Mouse (Mus musculus) liver, embryonic 13.5 days (tissue): ENCODE measurements around the gene Nodal. TPM values are rescaled to one million over a fixed set of nuclear protein-coding genes. Genes with fewer than 3 reads are reported as not detected.
A peak's percentile ranks its signal among the peaks of the same experiment; 100 is the strongest.

ENCODE experiments used
- ATAC-seq: fragments of 200-750 bp; cut with Nextera tagmentation; 2 replicates; pipeline ENCODE4 v1.8.0; 2017; ENCODE audit warnings: low read depth, mild to moderate bottlenecking, moderate number of reproducible peaks, moderate library complexity
- DNase-seq: peaks from one replicate; pipeline ENCODE4 v3.0.0; 2022
- H3K27ac ChIP-seq: fragments of 300-500 bp; sonication (generic); 2 replicates; pipeline ENCODE4 v1.5.1; 2015; ENCODE audit warnings: moderate library complexity, mild to moderate bottlenecking, inconsistent platforms
- H3K27me3 ChIP-seq: fragments of 300-500 bp; sonication (generic); 2 replicates; pipeline ENCODE4 v1.6.1; 2015; ENCODE audit warnings: mild to moderate bottlenecking, inconsistent platforms
- H3K36me3 ChIP-seq: fragments of 300-500 bp; sonication (generic); 2 replicates; pipeline ENCODE4 v1.6.1; 2015; ENCODE audit warnings: mild to moderate bottlenecking, inconsistent platforms
- H3K4me1 ChIP-seq: fragments of 300-500 bp; sonication (generic); replicated peaks from 2 replicates; pipeline ENCODE4 v1.6.1; 2015; ENCODE audit warnings: inconsistent platforms
- H3K4me2 ChIP-seq: fragments of 300-500 bp; sonication (generic); 2 replicates; pipeline ENCODE4 v1.6.1; 2015; ENCODE audit warnings: inconsistent platforms, mild to moderate bottlenecking, moderate library complexity
- H3K4me3 ChIP-seq: fragments of 300-500 bp; sonication (generic); replicated peaks from 2 replicates; pipeline ENCODE4 v1.5.1; 2015; ENCODE audit warnings: mild to moderate bottlenecking, inconsistent platforms
- H3K9ac ChIP-seq: fragments of 300-500 bp; sonication (generic); 2 replicates; pipeline ENCODE4 v1.6.1; 2015; ENCODE audit warnings: mild to moderate bottlenecking, inconsistent platforms
- H3K9me3 ChIP-seq: fragments of 300-500 bp; sonication (generic); replicated peaks from 2 replicates; pipeline ENCODE4 v1.6.1; 2016; ENCODE audit warnings: inconsistent platforms
- WGBS: fragments of 180-500 bp; shearing (Covaris S2); methylation state at CpG from one replicate; pipeline ENCODE4 v1.1.7; 2015; ENCODE audit not compliant: insufficient replicate concordance; 5-methylcytosine and 5-hydroxymethylcytosine counted together
- polyA plus RNA-seq: library from polyadenylated mRNA; unstranded; fragments of >200 nt; fragmentation: Nextera tagmentation; extraction: Ambion mirVana; gene quantifications from 2 replicates; pipeline ENCODE4 v1.2.1, GENCODE M21; 2015

Nodal gene
- polyA plus RNA-seq, 1 experiment from 2014 or later = 0.46 TPM

DNA sequence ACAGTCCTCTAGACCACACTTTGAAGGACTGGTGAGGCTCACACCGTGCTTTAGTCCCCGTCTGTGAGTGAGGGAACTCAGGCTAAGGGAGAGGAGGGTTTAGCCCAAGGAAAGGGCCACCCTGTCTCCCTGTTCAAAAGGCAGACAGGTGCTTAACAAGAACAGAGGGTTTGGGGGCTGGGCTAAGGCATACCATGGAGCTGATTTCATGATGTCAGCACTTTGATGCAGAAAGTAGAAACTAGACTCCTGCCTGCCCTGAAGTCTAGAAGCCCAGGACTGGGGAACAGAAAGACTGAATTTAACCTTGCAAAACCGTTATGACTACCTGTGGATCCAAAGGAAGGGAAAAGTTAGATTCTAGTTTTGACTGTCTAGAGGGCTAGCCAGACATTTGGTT lies 39.4 kb downstream of the Nodal start:
- no peak overlapping the region for H3K9ac ChIP-seq
- H3K4me1 ChIP-seq = no peaks in the 10 kb centered on the region
- ATAC-seq (no peak), DNase-seq (no peak)
- H3K9me3 ChIP-seq = no peaks in the 10 kb centered on the region
- H3K4me2 ChIP-seq = no peak overlapping the region
- no peak overlapping the region for H3K4me3 ChIP-seq
- no peak overlapping the region for H3K27ac ChIP-seq
- no peaks in the 10 kb centered on the region for H3K36me3 ChIP-seq
- WGBS = 68% methylated on average over 3 of the region's 3 CpGs
- H3K27me3 ChIP-seq = no peaks in the 10 kb centered on the region

DNA sequence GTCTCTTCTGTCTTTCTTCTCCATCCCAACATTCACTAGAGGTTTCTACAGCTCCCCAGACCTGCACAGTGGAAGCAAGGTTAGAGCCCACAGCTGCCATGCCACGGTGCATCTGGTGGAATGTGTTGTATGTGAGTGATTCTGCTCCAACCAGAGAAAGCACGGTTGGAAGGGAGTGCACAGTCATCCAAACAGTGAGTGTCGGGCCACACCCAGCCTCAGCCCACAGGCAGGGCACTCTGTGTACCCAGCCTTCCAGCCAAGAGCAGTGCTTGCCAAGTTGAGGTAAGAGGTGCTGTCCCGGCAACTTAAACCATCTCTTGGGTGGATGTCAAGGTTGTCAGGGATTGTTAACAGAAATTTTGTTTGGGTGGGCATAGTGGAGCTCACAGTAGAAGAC lies 47.2 kb downstream of the Nodal start:
- H3K9me3 ChIP-seq = no peaks in the 10 kb centered on the region
- peak; percentile 49 for DNase-seq
- 0 out of 2 replicates have a peak overlapping the region, but pooled peaks have one; percentile 6 for H3K4me2 ChIP-seq
- peaks cover 31% of the 10 kb centered on the region for H3K4me1 ChIP-seq
- H3K4me3 ChIP-seq = no peak overlapping the region
- H3K9ac ChIP-seq = peak overlapping the region; percentile 26; the same call in 1 of the 2 replicates
- H3K27ac ChIP-seq = peak overlapping the region; percentile 59
- ATAC-seq = peak; percentile 87
- 35% methylated on average over 4 of the region's 4 CpGs for WGBS
- H3K36me3 ChIP-seq = no peaks in the 10 kb centered on the region
- no peaks in the 10 kb centered on the region for H3K27me3 ChIP-seq

DNA sequence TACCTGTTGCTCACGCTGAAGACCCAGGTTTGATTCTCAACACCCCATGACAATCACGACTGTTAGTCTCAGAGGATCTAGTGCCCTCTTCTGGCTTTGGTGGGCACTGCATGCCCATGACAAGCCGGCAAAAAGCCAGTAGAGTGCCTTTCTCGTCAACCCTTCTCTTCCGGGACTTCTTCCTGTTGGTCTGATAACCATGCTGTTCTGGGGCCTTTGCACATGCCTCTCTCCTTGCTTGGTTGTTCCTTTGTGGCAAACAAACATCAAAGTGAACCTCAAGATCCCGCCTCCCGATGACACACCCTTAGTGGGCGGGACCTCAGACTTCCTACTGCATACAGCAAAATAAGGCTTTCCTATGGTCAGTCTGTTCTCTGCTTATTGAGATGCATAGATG lies 48.5 kb downstream of the Nodal start:
- peak; percentile 25; the same call in 1 of the 2 replicates for ATAC-seq
- H3K36me3 ChIP-seq = no peaks in the 10 kb centered on the region
- 0 out of 2 replicates have a peak overlapping the region, but pooled peaks have one; percentile 14 for H3K27ac ChIP-seq
- peaks cover 31% of the 10 kb centered on the region for H3K4me1 ChIP-seq
- no peaks in the 10 kb centered on the region for H3K9me3 ChIP-seq
- no peak overlapping the region for H3K4me3 ChIP-seq
- H3K9ac ChIP-seq = no peak overlapping the region
- WGBS = 39% methylated on average over 8 of the region's 8 CpGs
- no peaks in the 10 kb centered on the region for H3K27me3 ChIP-seq
- 0 out of 2 replicates have a peak overlapping the region, but pooled peaks have one; percentile 22 for H3K4me2 ChIP-seq
- DNase-seq = peak; percentile 38

DNA sequence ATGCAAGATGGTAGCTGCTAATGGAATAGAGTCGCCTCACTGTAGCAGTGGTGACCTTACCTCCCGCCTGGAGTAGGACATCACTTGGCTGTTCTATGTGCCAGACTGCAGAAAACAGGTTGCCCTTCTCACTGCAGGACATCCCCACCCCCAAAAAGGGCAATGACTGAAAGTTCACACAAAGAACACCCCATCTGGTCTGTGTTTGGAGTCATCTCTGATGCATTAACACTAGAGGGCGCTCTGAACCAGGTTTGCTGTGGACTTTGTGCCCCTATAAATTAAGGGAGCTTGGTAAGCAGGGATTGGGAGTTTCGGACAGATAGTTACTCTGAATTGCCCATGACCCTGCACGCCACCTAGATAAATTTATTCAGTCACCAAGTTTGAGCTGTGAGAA lies 49.1 kb downstream of the Nodal start:
- no peak; the same call in 1 of the 2 replicates for ATAC-seq
- H3K36me3 ChIP-seq = no peaks in the 10 kb centered on the region
- no peak overlapping the region for H3K4me3 ChIP-seq
- H3K27me3 ChIP-seq = no peaks in the 10 kb centered on the region
- peak; percentile 44 for DNase-seq
- no peak overlapping the region for H3K4me2 ChIP-seq
- WGBS = 23% methylated on average over 5 of the region's 5 CpGs
- H3K9me3 ChIP-seq = no peaks in the 10 kb centered on the region
- H3K4me1 ChIP-seq = peaks cover 31% of the 10 kb centered on the region
- H3K27ac ChIP-seq = no peak overlapping the region
- H3K9ac ChIP-seq = no peak overlapping the region

GRCm38 (mm10) chr10:61468900-61469299 lies 51.1 kb downstream of the Nodal start:
- DNase-seq = no peak
- 37% methylated on average over 7 of the region's 7 CpGs for WGBS
- Histone ChIP-seq H3K9ac (no peak overlapping the region), H3K36me3 (no peaks in the 10 kb centered on the region), H3K9me3 (no peaks in the 10 kb centered on the region), H3K4me2 (no peak overlapping the region), H3K4me3 (no peak overlapping the region), H3K27me3 (no peaks in the 10 kb centered on the region), H3K4me1 (peaks cover 31% of the 10 kb centered on the region), H3K27ac (no peak overlapping the region)
- ATAC-seq = no peak

DNA sequence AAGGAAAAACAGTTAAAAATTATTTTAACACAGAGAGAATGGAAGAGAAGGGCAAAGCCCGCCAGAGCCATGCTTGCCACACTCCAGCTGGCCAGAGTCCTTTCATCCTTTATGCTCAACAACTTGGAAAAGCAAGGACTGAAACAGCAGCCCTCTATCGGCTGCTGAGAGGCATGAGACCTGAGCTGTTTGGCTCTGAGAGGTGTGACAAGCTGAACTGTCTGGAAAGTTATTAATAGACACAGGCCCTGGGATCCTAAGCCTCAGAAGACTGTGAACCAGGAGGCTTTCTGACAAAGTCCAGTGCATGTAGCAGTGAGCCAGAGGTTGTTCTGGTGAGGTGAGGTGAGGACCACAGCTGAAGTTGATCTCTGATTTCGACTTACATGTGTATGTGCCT lies 55.9 kb downstream of the Nodal start:
- H3K27me3 ChIP-seq = no peaks in the 10 kb centered on the region
- no peaks in the 10 kb centered on the region for H3K36me3 ChIP-seq
- H3K9me3 ChIP-seq = no peaks in the 10 kb centered on the region
- no peak overlapping the region for H3K4me2 ChIP-seq
- no peak overlapping the region for H3K4me3 ChIP-seq
- ATAC-seq (no peak), DNase-seq (no peak)
- H3K9ac ChIP-seq = no peak overlapping the region
- 62% methylated on average over 3 of the region's 3 CpGs for WGBS
- peaks cover 33% of the 10 kb centered on the region for H3K4me1 ChIP-seq
- no peak overlapping the region for H3K27ac ChIP-seq

- Histone ChIP-seq H3K36me3 (no peaks in the 10 kb centered on the region), H3K27me3 (no peaks in the 10 kb centered on the region), H3K27ac (no peak overlapping the region), H3K9me3 (no peaks in the 10 kb centered on the region), H3K4me2 (no peak overlapping the region), H3K4me1 (peaks cover 33% of the 10 kb centered on the region), H3K9ac (no peak overlapping the region), H3K4me3 (no peak overlapping the region)
- DNase-seq (no peak), ATAC-seq (no peak)
- 34% methylated on average over 1 of the region's 1 CpGs for WGBS
These were observed 56.6 kb downstream of the Nodal start for GRCm38 (mm10) chr10:61474344-61474743.

Other genes with a start within 250 kb of the Nodal start
- gene Tbata, start 246.0 kb upstream of the Nodal start, polyA plus RNA-seq = not detected in 2 replicates
- 0.16 and 0.21 TPM in 2 replicates for gene Adamts14, start 144.5 kb upstream of the Nodal start, polyA plus RNA-seq
- gene Prf1, start 120.1 kb upstream of the Nodal start, polyA plus RNA-seq = not detected in 2 replicates
- gene Pald1, start 34.4 kb upstream of the Nodal start, polyA plus RNA-seq = 6.1 and 7.7 TPM in 2 replicates
- gene Eif4ebp2, start 34.7 kb downstream of the Nodal start, polyA plus RNA-seq = 47.4 and 50.8 TPM in 2 replicates
- 7.8 and 8.1 TPM in 2 replicates for gene Lrrc20, start 57.8 kb downstream of the Nodal start, polyA plus RNA-seq
- gene Npffr1, start 177.5 kb downstream of the Nodal start, polyA plus RNA-seq = 0.02 TPM in 1 of 2 replicates, not detected in the other
- gene Ppa1, start 230.6 kb downstream of the Nodal start, polyA plus RNA-seq = 140 and 158 TPM in 2 replicates